In genomic region chr11:117663810-117664139, GRCm38 (mm10) we compare ENCODE assay signal across 30 mouse cellular contexts.
"Had no signal": no experiment of that assay in that cellular context is flagged by ENCODE, and none has a peak within 500 bp of the region (broad histone marks: within the 10 kb centered on the region; RNA-seq: fewer than 3 reads in every experiment).

No protein-coding gene starts in this region.

- H3K27me3 ChIP-seq: limb, embryonic 12.5 days; limb, embryonic 13.5 days; limb, embryonic 15.5 days; liver, embryonic 12.5 days; liver, embryonic 13.5 days; liver, embryonic 15.5 days; lung, embryonic 15.5 days; megakaryocyte, embryonic 14.5 days; midbrain, embryonic 12.5 days; midbrain, embryonic 13.5 days; midbrain, embryonic 15.5 days; neural tube, embryonic 12.5 days had no signal

- H3K27ac ChIP-seq: left cerebral cortex, adult 2 months; limb, embryonic 10.5 days; limb, embryonic 12.5 days; limb, embryonic 13.5 days; limb, embryonic 15.5 days; liver, embryonic 12.5 days; liver, embryonic 13.5 days; liver, embryonic 14.5 days; liver, embryonic 15.5 days; lung, embryonic 15.5 days; midbrain, embryonic 10.5 days; midbrain, embryonic 12.5 days; midbrain, embryonic 13.5 days; midbrain, embryonic 15.5 days; neural tube, embryonic 12.5 days had no signal

- H3K36me3 ChIP-seq: limb, embryonic 10.5 days; limb, embryonic 12.5 days; limb, embryonic 13.5 days; limb, embryonic 15.5 days; liver, embryonic 13.5 days; liver, embryonic 15.5 days; lung, embryonic 15.5 days; midbrain, embryonic 10.5 days; midbrain, embryonic 12.5 days; midbrain, embryonic 13.5 days; midbrain, embryonic 15.5 days; neural tube, embryonic 12.5 days had no signal

- H3K9me3 ChIP-seq: limb, embryonic 10.5 days; limb, embryonic 12.5 days; limb, embryonic 13.5 days; limb, embryonic 15.5 days; liver, embryonic 12.5 days; liver, embryonic 13.5 days; liver, embryonic 15.5 days; lung, embryonic 15.5 days; megakaryocyte, embryonic 14.5 days; midbrain, embryonic 10.5 days; midbrain, embryonic 12.5 days; midbrain, embryonic 13.5 days; midbrain, embryonic 15.5 days; neural tube, embryonic 12.5 days had no signal

- H3K4me3 ChIP-seq: left cerebral cortex, adult 2 months; limb, embryonic 10.5 days; limb, embryonic 12.5 days; limb, embryonic 13.5 days; limb, embryonic 15.5 days; liver, embryonic 12.5 days; liver, embryonic 13.5 days; liver, embryonic 15.5 days; lung, embryonic 15.5 days; megakaryocyte, embryonic 14.5 days; midbrain, embryonic 10.5 days; midbrain, embryonic 12.5 days; midbrain, embryonic 13.5 days; midbrain, embryonic 15.5 days; myocyte; neural tube, embryonic 12.5 days had no signal

- ATAC-seq: liver, embryonic 12.5 days; liver, postnatal 0 days; lung, postnatal 0 days; midbrain, embryonic 13.5 days; midbrain, embryonic 15.5 days; midbrain, embryonic 16.5 days had no signal

- H3K9ac ChIP-seq: limb, embryonic 12.5 days; limb, embryonic 13.5 days; limb, embryonic 15.5 days; liver, embryonic 12.5 days; liver, embryonic 13.5 days; liver, embryonic 14.5 days; liver, embryonic 15.5 days; liver, postnatal 0 days; lung, embryonic 14.5 days; lung, embryonic 15.5 days; midbrain, embryonic 12.5 days; midbrain, embryonic 13.5 days; midbrain, embryonic 15.5 days; neural tube, embryonic 12.5 days had no signal

- DNase-seq: left cerebral cortex, postnatal 4 days; liver, embryonic 13.5 days; liver, postnatal 0 days; lung, adult 18-20 months; lung, embryonic 14.5 days; lung, postnatal 10 days; lung, postnatal 14 days; lung, postnatal 36 days; lung, postnatal 4 days; midbrain, embryonic 14.5 days had no signal

- H3K4me2 ChIP-seq: limb, embryonic 12.5 days; limb, embryonic 13.5 days; limb, embryonic 15.5 days; liver, embryonic 11.5 days; liver, embryonic 12.5 days; liver, embryonic 13.5 days; liver, embryonic 15.5 days; lung, embryonic 14.5 days; lung, embryonic 15.5 days; midbrain, embryonic 11.5 days; midbrain, embryonic 12.5 days; midbrain, embryonic 13.5 days; midbrain, embryonic 15.5 days; neural tube, embryonic 12.5 days had no signal
